Mouse (Mus musculus) lung, embryonic 16.5 days (tissue): Measurements from ENCODE around the gene Hlcs. TPM values are rescaled to one million over a fixed set of nuclear protein-coding genes. Genes with fewer than 3 reads are reported as not detected.

Experiments used
- ATAC-seq: fragments of 200-750 bp; cut with Nextera tagmentation; 2 replicates; pipeline ENCODE4 v1.8.0; 2017; ENCODE audit warnings: low read depth, mild to moderate bottlenecking, moderate library complexity
- H3K27ac ChIP-seq: fragments of 300-500 bp; sonication (generic); 2 replicates; pipeline ENCODE4 v1.5.1; 2014; ENCODE audit warnings: mild to moderate bottlenecking, control low read depth, low read length
- H3K27me3 ChIP-seq: fragments of 300-500 bp; sonication (generic); 2 replicates; pipeline ENCODE4 v1.6.1; 2014; ENCODE audit warnings: low read depth, low read length, mixed read lengths; ENCODE audit not compliant: control insufficient read depth, insufficient read depth
- H3K36me3 ChIP-seq: fragments of 300-500 bp; sonication (generic); 2 replicates; pipeline ENCODE4 v1.6.1; 2014; ENCODE audit warnings: low read length; ENCODE audit not compliant: control insufficient read depth, insufficient read depth
- H3K4me1 ChIP-seq: fragments of 300-500 bp; sonication (generic); replicated peaks from 2 replicates; pipeline ENCODE4 v1.6.1; 2014; ENCODE audit warnings: low read length, mixed read lengths; ENCODE audit not compliant: control insufficient read depth, insufficient read depth
- H3K4me2 ChIP-seq: fragments of 300-500 bp; sonication (generic); 2 replicates; pipeline ENCODE4 v1.6.1; 2014; ENCODE audit warnings: low read depth, low read length, control low read depth
- H3K4me3 ChIP-seq: fragments of 300-500 bp; sonication (generic); 2 replicates; pipeline ENCODE4 v1.5.1; 2014; ENCODE audit warnings: mild to moderate bottlenecking, low read length, control low read depth
- H3K9ac ChIP-seq: fragments of 300-500 bp; sonication (generic); 2 replicates; pipeline ENCODE4 v1.6.1; 2014; ENCODE audit warnings: low read length, control low read depth
- H3K9me3 ChIP-seq: fragments of 300-500 bp; sonication (generic); 2 replicates; pipeline ENCODE4 v1.6.1; 2016; ENCODE audit warnings: low read length; ENCODE audit not compliant: control insufficient read depth
- WGBS: fragments of 180-500 bp; shearing (Covaris S2); extraction: QIAGEN DNeasy Blood & Tissue Kit; methylation state at CpG from one replicate; pipeline ENCODE4 v1.1.7; 2014; 5-methylcytosine and 5-hydroxymethylcytosine counted together
- polyA plus RNA-seq: library from polyadenylated mRNA; unstranded; fragments of >200 nt; fragmentation: Nextera tagmentation; extraction: Ambion mirVana; gene quantifications from 2 replicates; pipeline ENCODE4 v1.2.1, GENCODE M21; 2015

The Hlcs gene
- polyA plus RNA-seq, 1 experiment from 2014 or later: 7.5 TPM

DNA sequence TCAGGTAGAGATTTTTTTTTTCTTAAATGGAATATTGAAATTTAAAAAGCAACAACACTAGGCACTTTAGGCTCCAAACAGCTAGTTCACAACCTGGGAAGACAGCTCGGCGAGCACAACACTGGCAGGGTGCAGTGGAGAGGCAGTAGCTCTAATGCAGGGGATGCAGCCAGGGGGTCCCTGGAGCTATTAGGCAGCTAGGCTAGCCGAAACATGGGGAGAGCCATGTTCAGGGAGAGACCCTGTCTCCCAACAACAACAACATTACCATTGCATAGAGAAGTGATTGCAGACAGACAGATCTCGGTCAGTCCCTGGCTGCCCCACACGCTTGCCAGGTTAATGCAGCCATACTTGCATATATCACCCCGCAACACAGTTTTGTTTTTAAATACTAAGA, 58.3 kb downstream of the Hlcs start:
- Histone ChIP-seq H3K4me2 (no peak overlapping the region), H3K9ac (no peak overlapping the region), H3K9me3 (no peaks in the 10 kb centered on the region), H3K27me3 (no peaks in the 10 kb centered on the region), H3K4me1 (peaks cover 6% of the 10 kb centered on the region; the same call in 1 of the 2 replicates), H3K36me3 (no peaks in the 10 kb centered on the region), H3K27ac (no peak overlapping the region), H3K4me3 (no peak overlapping the region)
- ATAC-seq: no peak
- 94% methylated on average over 6 of the region's 6 CpGs for WGBS

DNA sequence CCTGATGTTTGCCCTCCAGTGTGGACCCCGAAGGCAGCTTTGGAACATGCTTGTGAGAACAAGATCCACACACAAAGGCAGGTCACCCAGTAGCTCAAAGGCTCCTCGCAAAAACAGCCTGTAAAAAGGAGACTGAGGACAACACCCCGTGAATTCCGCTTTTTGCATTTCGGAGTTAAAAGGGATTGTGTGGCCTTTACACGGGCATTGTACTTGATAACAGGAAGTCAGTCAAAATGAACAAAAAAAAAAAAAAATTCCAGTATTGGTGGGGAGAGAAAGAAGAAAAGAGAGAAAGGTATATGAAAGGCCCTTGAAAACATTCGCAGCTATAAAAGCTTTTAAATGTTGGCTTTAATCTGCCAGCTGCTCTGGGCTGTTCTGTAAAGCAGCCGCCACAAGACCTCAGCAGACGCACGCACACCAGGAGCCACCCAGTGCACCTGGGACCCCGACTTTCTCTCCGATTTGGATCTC, 58.9 kb downstream of the Hlcs start:
- H3K27ac ChIP-seq: no peak overlapping the region
- 69% methylated on average over 12 of the region's 12 CpGs for WGBS
- ATAC-seq: no peak

GRCm38 (mm10) chr16:94253671-94254414, 59.5 kb downstream of the Hlcs start:
- peaks cover 8% of the 10 kb centered on the region; the same call in 1 of the 2 replicates for H3K4me1 ChIP-seq
- no peak overlapping the region for H3K4me3 ChIP-seq
- no peaks in the 10 kb centered on the region for H3K27me3 ChIP-seq
- WGBS: 68% methylated on average over 24 of the region's 24 CpGs
- H3K27ac ChIP-seq: no peak overlapping the region
- H3K9me3 ChIP-seq: no peaks in the 10 kb centered on the region
- H3K9ac ChIP-seq: no peak overlapping the region
- no peaks in the 10 kb centered on the region for H3K36me3 ChIP-seq
- no peak overlapping the region for H3K4me2 ChIP-seq
- no peak for ATAC-seq

More for the DNA sequence above, 58.9 kb downstream of the Hlcs start:
- Histone ChIP-seq H3K27me3 (no peaks in the 10 kb centered on the region), H3K9ac (no peak overlapping the region), H3K36me3 (no peaks in the 10 kb centered on the region), H3K9me3 (no peaks in the 10 kb centered on the region), H3K4me3 (no peak overlapping the region), H3K4me1 (peaks cover 8% of the 10 kb centered on the region; the same call in 1 of the 2 replicates), H3K4me2 (no peak overlapping the region)

- no peak overlapping the region for H3K27ac ChIP-seq
- no peak overlapping the region for H3K9ac ChIP-seq
- no peak for ATAC-seq
- H3K4me2 ChIP-seq: no peak overlapping the region
- no peaks in the 10 kb centered on the region for H3K9me3 ChIP-seq
- H3K4me3 ChIP-seq: no peak overlapping the region
- H3K27me3 ChIP-seq: no peaks in the 10 kb centered on the region
- no peaks in the 10 kb centered on the region for H3K36me3 ChIP-seq
- H3K4me1 ChIP-seq: peaks cover 8% of the 10 kb centered on the region; the same call in 1 of the 2 replicates
- WGBS: 85% methylated on average over 13 of the region's 13 CpGs
Observed at GRCm38 (mm10) chr16:94251756-94252155, 61.6 kb downstream of the Hlcs start.

DNA sequence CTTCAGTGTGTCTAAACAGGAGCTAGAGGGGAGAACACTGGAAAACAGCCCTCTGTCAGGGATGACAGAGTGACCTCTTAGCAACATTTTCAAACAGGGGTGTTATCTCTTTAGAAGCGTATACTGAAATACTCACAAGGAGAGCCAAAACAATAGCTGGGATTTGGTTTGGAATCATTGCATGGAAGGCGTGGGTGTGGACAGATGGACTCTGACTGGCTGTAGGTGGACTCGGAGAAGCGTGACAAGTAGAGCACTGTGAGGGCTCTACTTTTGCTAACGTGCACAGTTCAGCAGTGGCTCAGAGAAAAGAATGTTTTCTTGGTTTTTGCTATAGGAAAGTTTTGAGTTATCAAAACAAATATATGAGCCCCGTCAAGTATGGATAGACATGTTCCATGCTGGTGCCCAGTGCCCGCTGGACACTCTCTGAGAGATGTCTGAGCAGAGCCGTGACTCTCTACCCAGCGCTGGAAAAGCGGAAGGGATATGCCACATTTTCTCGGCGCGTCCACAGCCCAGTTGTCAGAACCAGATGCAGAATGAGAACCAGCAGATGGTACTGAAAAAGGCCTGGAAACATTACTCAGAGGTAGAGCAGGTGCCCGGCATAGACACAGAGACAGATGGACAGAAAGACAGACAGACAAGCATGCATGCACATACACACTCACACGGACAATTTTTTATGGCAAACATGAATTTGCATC, 62.6 kb downstream of the Hlcs start:
- H3K27ac ChIP-seq: no peak overlapping the region
- H3K4me3 ChIP-seq: no peak overlapping the region; the same call in 1 of the 2 replicates
- peaks cover 8% of the 10 kb centered on the region; the same call in 1 of the 2 replicates for H3K4me1 ChIP-seq
- H3K9ac ChIP-seq: 0 out of 2 replicates have a peak overlapping the region, but pooled peaks have one; percentile 29
- WGBS: 69% methylated on average over 15 of the region's 15 CpGs
- no peaks in the 10 kb centered on the region for H3K36me3 ChIP-seq
- H3K4me2 ChIP-seq: peak overlapping the region; percentile 53; the same call in 1 of the 2 replicates
- H3K27me3 ChIP-seq: no peaks in the 10 kb centered on the region
- H3K9me3 ChIP-seq: no peaks in the 10 kb centered on the region
- peak; percentile 31; the same call in 1 of the 2 replicates for ATAC-seq

DNA sequence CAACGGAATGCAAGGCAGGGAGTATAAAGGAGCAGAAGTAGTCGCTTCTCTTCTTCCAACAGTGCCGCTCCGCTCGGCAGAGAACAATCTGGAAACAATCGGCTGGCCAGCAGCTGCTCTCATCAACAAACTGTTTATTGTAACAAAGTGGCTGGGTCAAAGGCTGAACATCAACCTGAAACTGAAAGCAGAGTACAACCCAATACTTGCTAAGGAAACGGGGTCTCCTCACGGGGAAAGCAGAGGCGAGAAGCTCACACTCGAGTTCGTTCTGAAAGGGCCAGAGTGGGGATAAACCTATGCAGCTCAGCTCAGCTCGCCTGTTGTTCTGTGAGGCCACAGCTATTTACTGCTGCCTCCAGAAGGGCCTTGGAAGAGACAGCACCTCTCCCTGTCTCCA, 63.2 kb downstream of the Hlcs start:
- H3K9ac ChIP-seq: peak overlapping the region; percentile 29; the same call in 1 of the 2 replicates
- no peaks in the 10 kb centered on the region for H3K27me3 ChIP-seq
- peak; percentile 26; the same call in 1 of the 2 replicates for ATAC-seq
- H3K9me3 ChIP-seq: no peaks in the 10 kb centered on the region
- H3K27ac ChIP-seq: no peak overlapping the region
- H3K4me2 ChIP-seq: peak overlapping the region; percentile 53
- H3K4me3 ChIP-seq: peak overlapping the region; percentile 25
- WGBS: 25% methylated on average over 12 of the region's 12 CpGs
- H3K36me3 ChIP-seq: no peaks in the 10 kb centered on the region
- peaks cover 8% of the 10 kb centered on the region; the same call in 1 of the 2 replicates for H3K4me1 ChIP-seq

- no peaks in the 10 kb centered on the region for H3K9me3 ChIP-seq
- H3K27ac ChIP-seq: no peak overlapping the region
- H3K27me3 ChIP-seq: no peaks in the 10 kb centered on the region
- 64% methylated on average over 10 of the region's 10 CpGs for WGBS
- H3K36me3 ChIP-seq: no peaks in the 10 kb centered on the region
- peak overlapping the region; percentile 53 for H3K4me2 ChIP-seq
- peak overlapping the region; percentile 29; the same call in 1 of the 2 replicates for H3K9ac ChIP-seq
- no peak for ATAC-seq
- peaks cover 8% of the 10 kb centered on the region; the same call in 1 of the 2 replicates for H3K4me1 ChIP-seq
- peak overlapping the region; percentile 25 for H3K4me3 ChIP-seq
Observed at GRCm38 (mm10) chr16:94249666-94250065, 63.7 kb downstream of the Hlcs start.

GRCm38 (mm10) chr16:94248721-94249120, 64.7 kb downstream of the Hlcs start:
- Histone ChIP-seq H3K27me3 (no peaks in the 10 kb centered on the region), H3K4me2 (no peak overlapping the region), H3K9me3 (no peaks in the 10 kb centered on the region), H3K36me3 (no peaks in the 10 kb centered on the region), H3K9ac (no peak overlapping the region), H3K4me1 (peaks cover 8% of the 10 kb centered on the region; the same call in 1 of the 2 replicates), H3K27ac (no peak overlapping the region), H3K4me3 (no peak overlapping the region)
- no peak for ATAC-seq
- WGBS: 73% methylated on average over 15 of the region's 15 CpGs

DNA sequence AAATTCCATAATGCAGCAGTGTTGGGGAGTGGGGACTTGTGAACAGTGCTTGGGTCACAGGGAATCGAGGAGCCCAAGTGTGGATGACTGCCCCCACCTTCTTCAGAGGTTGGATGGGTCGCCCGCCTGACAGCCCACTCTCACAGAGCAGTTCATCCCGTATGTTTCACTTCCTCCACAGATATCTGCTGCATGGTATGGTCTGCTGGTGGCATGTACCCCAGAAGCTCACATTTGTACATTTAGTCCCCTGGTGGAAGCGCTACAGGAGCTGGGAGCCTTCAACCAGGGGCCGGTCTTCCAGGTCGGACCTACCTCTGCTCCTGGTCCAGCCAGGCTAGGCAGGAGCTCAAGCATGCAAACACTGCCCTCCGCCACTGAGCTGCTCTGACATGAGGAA, 66.4 kb downstream of the Hlcs start:
- Histone ChIP-seq H3K27me3 (no peaks in the 10 kb centered on the region), H3K4me3 (no peak overlapping the region), H3K9me3 (no peaks in the 10 kb centered on the region), H3K27ac (no peak overlapping the region), H3K9ac (no peak overlapping the region), H3K36me3 (no peaks in the 10 kb centered on the region), H3K4me1 (peaks cover 8% of the 10 kb centered on the region; the same call in 1 of the 2 replicates), H3K4me2 (no peak overlapping the region)
- ATAC-seq: no peak
- 87% methylated on average over 8 of the region's 8 CpGs for WGBS
